Comparison of ENCODE assay signal across 29 mouse cellular contexts in genomic region chr12:98265697-98266096, GRCm38 (mm10). TPM values are rescaled to one million over a fixed set of nuclear protein-coding genes. Genes with fewer than 3 reads are reported as not detected.
DNase-seq lines count a peak whose midpoint lies in the region; ATAC-seq lines count a peak whose summit lies in the region.
"Had no signal": no experiment of that assay in that cellular context is flagged by ENCODE, and none has a peak within 500 bp of the region (broad histone marks: within the 10 kb centered on the region; RNA-seq: fewer than 3 reads in every experiment).

No protein-coding gene starts in this region.

- H3K9ac ChIP-seq in heart, embryonic 12.5 days, result no peak overlapping the region
- H3K9ac ChIP-seq in liver, embryonic 16.5 days (ENCODE audit: low read depth, low read length), result no peak overlapping the region
- no peak overlapping the region for H3K9ac ChIP-seq in liver, embryonic 11.5 days (ENCODE audit: low read depth, low read length)
- H3K9ac ChIP-seq: embryonic facial prominence, embryonic 13.5 days; forebrain, embryonic 12.5 days; forebrain, embryonic 15.5 days; heart, embryonic 15.5 days; hindbrain, embryonic 13.5 days had no signal

- no peak overlapping the region for H3K4me3 ChIP-seq in heart, embryonic 12.5 days
- H3K4me3 ChIP-seq in liver, embryonic 16.5 days (ENCODE audit: low read depth, low read length), result no peak overlapping the region
- H3K4me3 ChIP-seq in liver, embryonic 11.5 days (ENCODE audit: low read depth, low read length), result no peak overlapping the region
- no peak overlapping the region for H3K4me3 ChIP-seq in brown adipose tissue, adult 24 weeks (ENCODE audit: insufficient read depth, low read depth, low read length)
- no peak overlapping the region for H3K4me3 ChIP-seq in macrophage (ENCODE audit: inconsistent target)
- H3K4me3 ChIP-seq: embryonic facial prominence, embryonic 10.5 days; embryonic facial prominence, embryonic 13.5 days; erythroblast, embryonic 14.5 days; forebrain, embryonic 12.5 days; forebrain, embryonic 15.5 days; heart, embryonic 15.5 days; hindbrain, embryonic 10.5 days; hindbrain, embryonic 13.5 days had no signal

- H3K4me2 ChIP-seq in heart, embryonic 12.5 days, result no peak overlapping the region
- no peak overlapping the region for H3K4me2 ChIP-seq in liver, embryonic 16.5 days (ENCODE audit: low read depth, low read length)
- no peak overlapping the region for H3K4me2 ChIP-seq in liver, embryonic 11.5 days
- H3K4me2 ChIP-seq: embryonic facial prominence, embryonic 13.5 days; forebrain, embryonic 12.5 days; forebrain, embryonic 15.5 days; heart, embryonic 11.5 days; heart, embryonic 15.5 days; hindbrain, embryonic 13.5 days had no signal

- peak; percentile 92 for DNase-seq in heart, adult 11 months
- DNase-seq in liver, embryonic 11.5 days (ENCODE audit: low spot score), result no peak
- DNase-seq in right cerebral cortex, postnatal 25 days, result no peak
- DNase-seq in spleen, adult 12 weeks (ENCODE audit: low spot score), result no peak
- DNase-seq: adrenal gland, adult 8-10 months; adrenal gland, postnatal 25 days; cerebellum, adult 11-12 months; cerebellum, adult 8-10 months; cerebellum, postnatal 10 days; cerebellum, postnatal 36 days; embryo, embryonic 11 days; gastrocnemius, postnatal 25 days; heart, postnatal 10 days; heart, postnatal 36 days had no signal

- no peaks in the 10 kb centered on the region for H3K9me3 ChIP-seq in heart, embryonic 12.5 days (replicated peaks)
- no peaks in the 10 kb centered on the region for H3K9me3 ChIP-seq in liver, embryonic 16.5 days (replicated peaks; ENCODE audit: control insufficient read depth, low read length)
- no peaks in the 10 kb centered on the region for H3K9me3 ChIP-seq in liver, embryonic 11.5 days (ENCODE audit: control insufficient read depth, low read length)
- H3K9me3 ChIP-seq: embryonic facial prominence, embryonic 10.5 days; embryonic facial prominence, embryonic 13.5 days; forebrain, embryonic 12.5 days; forebrain, embryonic 15.5 days; heart, embryonic 15.5 days; hindbrain, embryonic 10.5 days; hindbrain, embryonic 13.5 days had no signal

- ATAC-seq in heart, embryonic 12.5 days (ENCODE audit: insufficient number of reproducible peaks, low FRiP score), result no peak
- ATAC-seq in liver, embryonic 16.5 days (ENCODE audit: low read depth), result no peak
- no peak for ATAC-seq in liver, embryonic 11.5 days (replicated peaks; ENCODE audit: low FRiP score)
- ATAC-seq: activated CD4-positive, CD25-positive, alpha-beta regulatory T cell, adult 4 months; forebrain, embryonic 15.5 days; hindbrain, embryonic 16.5 days had no signal

- H3K36me3 ChIP-seq in heart, embryonic 12.5 days, result no peaks in the 10 kb centered on the region
- H3K36me3 ChIP-seq in liver, embryonic 16.5 days (ENCODE audit: control insufficient read depth, insufficient read depth), result no peaks in the 10 kb centered on the region
- H3K36me3 ChIP-seq in liver, embryonic 11.5 days (ENCODE audit: control insufficient read depth, insufficient read depth, low read length), result no peaks in the 10 kb centered on the region
- H3K36me3 ChIP-seq in macrophage (ENCODE audit: inconsistent target), result no peaks in the 10 kb centered on the region
- H3K36me3 ChIP-seq: embryonic facial prominence, embryonic 10.5 days; embryonic facial prominence, embryonic 13.5 days; forebrain, embryonic 12.5 days; forebrain, embryonic 15.5 days; heart, embryonic 15.5 days; hindbrain, embryonic 10.5 days; hindbrain, embryonic 13.5 days had no signal

- no peaks in the 10 kb centered on the region for H3K27me3 ChIP-seq in heart, embryonic 12.5 days (replicated peaks)
- H3K27me3 ChIP-seq in liver, embryonic 16.5 days (ENCODE audit: control insufficient read depth, insufficient read depth, low read depth, low read length), result no peaks in the 10 kb centered on the region
- no peaks in the 10 kb centered on the region for H3K27me3 ChIP-seq in liver, embryonic 11.5 days (replicated peaks; ENCODE audit: control insufficient read depth, insufficient read depth, low read length)
- H3K27me3 ChIP-seq: embryonic facial prominence, embryonic 13.5 days; forebrain, embryonic 12.5 days; forebrain, embryonic 15.5 days; heart, embryonic 15.5 days; hindbrain, embryonic 13.5 days had no signal

- peaks cover 6% of the 10 kb centered on the region for H3K4me1 ChIP-seq in heart, embryonic 12.5 days (replicated peaks)
- H3K4me1 ChIP-seq in liver, embryonic 16.5 days (ENCODE audit: control insufficient read depth, low read depth, low read length), result no peaks in the 10 kb centered on the region
- H3K4me1 ChIP-seq in liver, embryonic 11.5 days (replicated peaks; ENCODE audit: control insufficient read depth, insufficient read depth, low read length), result no peaks in the 10 kb centered on the region
- H3K4me1 ChIP-seq in brown adipose tissue, adult 24 weeks (ENCODE audit: control insufficient read depth, insufficient read depth, insufficient read length, low read length), result no peaks in the 10 kb centered on the region
- H3K4me1 ChIP-seq: embryonic facial prominence, embryonic 10.5 days; embryonic facial prominence, embryonic 13.5 days; forebrain, embryonic 15.5 days; heart, embryonic 15.5 days; hindbrain, embryonic 13.5 days had no signal

- 84% methylated on average over 9 of the region's 9 CpGs for WGBS in heart, embryonic 12.5 days
- WGBS in liver, embryonic 16.5 days (ENCODE audit: insufficient replicate concordance), result 59% methylated on average over 9 of the region's 9 CpGs
- 84% methylated on average over 9 of the region's 9 CpGs for WGBS in liver, embryonic 11.5 days
- WGBS in macrophage (ENCODE audit: missing documents), result 47% methylated on average over 9 of the region's 9 CpGs

- no peak overlapping the region for H3K27ac ChIP-seq in heart, embryonic 12.5 days (ENCODE audit: poor library complexity, severe bottlenecking)
- peak overlapping the region; percentile 53; the same call in 1 of the 2 replicates for H3K27ac ChIP-seq in liver, embryonic 16.5 days (ENCODE audit: low read length)
- H3K27ac ChIP-seq in liver, embryonic 11.5 days (ENCODE audit: low read depth, low read length), result no peak overlapping the region
- H3K27ac ChIP-seq in brown adipose tissue, adult 24 weeks (replicated peaks; ENCODE audit: low read depth, low read length), result peak overlapping the region; percentile 60
- H3K27ac ChIP-seq in macrophage, result peak overlapping the region; percentile 86
- H3K27ac ChIP-seq: embryonic facial prominence, embryonic 10.5 days; embryonic facial prominence, embryonic 13.5 days; forebrain, embryonic 12.5 days; forebrain, embryonic 15.5 days; heart, embryonic 15.5 days; hindbrain, embryonic 10.5 days; hindbrain, embryonic 13.5 days had no signal

- peaks cover 22% of the 10 kb centered on the region for H3K79me2 ChIP-seq in macrophage (ENCODE audit: inconsistent target)

RNA-seq across cellular contexts. Expression of gene Gpr65, which starts 2.7 kb away (rescaled TPM):
- 0.62 and 0.72 TPM in 2 replicates for polyA plus RNA-seq in heart, embryonic 12.5 days (2016; fragmentation: Nextera tagmentation; extraction: Ambion mirVana)
- 2.9 and 3.1 TPM in 2 replicates for polyA plus RNA-seq in liver, embryonic 16.5 days (2015; fragmentation: Nextera tagmentation; extraction: Ambion mirVana)
- polyA plus RNA-seq in liver, embryonic 11.5 days (2014; fragmentation: Nextera tagmentation; extraction: Ambion mirVana), result 2.0 TPM in 2 replicates
- polyA plus RNA-seq in brown adipose tissue, adult 24 weeks (2012; ENCODE audit: insufficient read depth, insufficient read length, missing spikeins), result 0.54 and 1.7 TPM in 2 replicates
- total RNA-seq in macrophage (2018; cell fraction: chromatin; rRNA removed), result 100 to 1,000 TPM in 12 of 26 experiments, 10 to 100 TPM in 11, 1 to 10 TPM in 3; 4.4 to 225 (median 96.2) TPM
- 100 to 1,000 TPM in 25 of 26 experiments, 10 to 100 TPM in 1; 98.6 to 277 (median 172) TPM for total RNA-seq in macrophage (2018; cell fraction: cytosol; rRNA removed)
- 100 to 1,000 TPM in 23 of 26 experiments, 10 to 100 TPM in 3; 18.3 to 575 (median 202) TPM for total RNA-seq in macrophage (2018; cell fraction: nucleus; rRNA removed)
- 99.7 to 173 TPM (median 110 TPM) in 3 replicates for polyA plus RNA-seq in macrophage (2018)
- polyA plus RNA-seq: erythroblast, embryonic 14.5 days had no signal

RNA-seq across cellular contexts. Expression of gene Galc, which starts 6.4 kb away (rescaled TPM):
- polyA plus RNA-seq in heart, embryonic 12.5 days (2016; fragmentation: Nextera tagmentation; extraction: Ambion mirVana), result 8.5 and 9.2 TPM in 2 replicates
- 2.0 and 2.4 TPM in 2 replicates for polyA plus RNA-seq in liver, embryonic 16.5 days (2015; fragmentation: Nextera tagmentation; extraction: Ambion mirVana)
- polyA plus RNA-seq in liver, embryonic 11.5 days (2014; fragmentation: Nextera tagmentation; extraction: Ambion mirVana), result 5.7 and 7.7 TPM in 2 replicates
- polyA plus RNA-seq in brown adipose tissue, adult 24 weeks (2012; ENCODE audit: insufficient read depth, insufficient read length, missing spikeins), result 12.9 and 19.5 TPM in 2 replicates
- 100 to 1,000 TPM in 22 of 26 experiments, 10 to 100 TPM in 4; 19.2 to 310 (median 194) TPM for total RNA-seq in macrophage (2018; cell fraction: chromatin; rRNA removed)
- 100 to 1,000 TPM in 10 of 26 experiments, 10 to 100 TPM in 16; 26.4 to 197 (median 74.6) TPM for total RNA-seq in macrophage (2018; cell fraction: cytosol; rRNA removed)
- 100 to 1,000 TPM in 21 of 26 experiments, 10 to 100 TPM in 5; 37.1 to 352 (median 156) TPM for total RNA-seq in macrophage (2018; cell fraction: nucleus; rRNA removed)
- 80.9 to 133 TPM (median 112 TPM) in 3 replicates for polyA plus RNA-seq in macrophage (2018)
- polyA plus RNA-seq: erythroblast, embryonic 14.5 days had no signal

Comparison
In these comparisons a context has a peak if more than half of its experiments do, and no peak if none do; other contexts are left out.
1. H3K27ac ChIP-seq: peak in liver, embryonic 16.5 days (single experiment), brown adipose tissue, adult 24 weeks (single experiment) and macrophage (single experiment); none in heart, embryonic 12.5 days (single experiment) and liver, embryonic 11.5 days (single experiment).
2. RNA of gene Gpr65, which starts 2.7 kb away (polyA plus RNA-seq): 99.7 to 173 TPM in macrophage; 2.9 to 3.1 TPM in liver, embryonic 16.5 days, 2.0 TPM in liver, embryonic 11.5 days, 0.54 to 1.7 TPM in brown adipose tissue, adult 24 weeks and 0.62 to 0.72 TPM in heart, embryonic 12.5 days; every median in the first group is over 10 times any median in the second.